Mouse (Mus musculus) midbrain, postnatal 0 days (tissue): ENCODE measurements around the gene Hcfc1. TPM values are rescaled to one million over a fixed set of nuclear protein-coding genes. Genes with fewer than 3 reads are reported as not detected.
A peak's percentile ranks its signal among the peaks of the same experiment; 100 is the strongest.

Source experiments
- ATAC-seq: fragments of 200-750 bp; cut with Nextera tagmentation; 2 replicates; pipeline ENCODE4 v1.8.0; 2017; ENCODE audit warnings: moderate number of reproducible peaks, mild to moderate bottlenecking, moderate TSS enrichment, moderate library complexity; ENCODE audit not compliant: low FRiP score
- DNase-seq: peaks from one replicate; pipeline ENCODE4 v3.0.0-alpha.2; 2015; ENCODE audit warnings: low spot score
- H3K27ac ChIP-seq: fragments of 300-500 bp; sonication (generic); 2 replicates; pipeline ENCODE4 v1.5.1; 2014; ENCODE audit warnings: low read depth, mild to moderate bottlenecking, low read length, mixed read lengths
- H3K27me3 ChIP-seq: fragments of 300-500 bp; sonication (generic); 2 replicates; pipeline ENCODE4 v1.6.1; 2014; ENCODE audit warnings: low read length, control low read depth, mixed read lengths; ENCODE audit not compliant: insufficient read depth
- H3K36me3 ChIP-seq: fragments of 300-500 bp; sonication (generic); 2 replicates; pipeline ENCODE4 v1.6.1; 2014; ENCODE audit warnings: low read length, control low read depth, mixed read lengths; ENCODE audit not compliant: insufficient read depth
- H3K4me1 ChIP-seq: fragments of 300-500 bp; sonication (generic); 2 replicates; pipeline ENCODE4 v1.6.1; 2014; ENCODE audit warnings: mild to moderate bottlenecking, control low read depth, antibody characterized with exemption, low read length, mixed read lengths; ENCODE audit not compliant: insufficient read depth
- H3K4me2 ChIP-seq: fragments of 300-500 bp; sonication (generic); 2 replicates; pipeline ENCODE4 v1.6.1; 2014; ENCODE audit warnings: low read depth, mild to moderate bottlenecking, low read length, mixed read lengths; ENCODE audit not compliant: poor library complexity, severe bottlenecking
- H3K4me3 ChIP-seq: fragments of 300-500 bp; sonication (generic); 2 replicates; pipeline ENCODE4 v1.5.1; 2014; ENCODE audit warnings: low read depth, mild to moderate bottlenecking, low read length, moderate library complexity
- H3K9ac ChIP-seq: fragments of 300-500 bp; sonication (generic); replicated peaks from 2 replicates; pipeline ENCODE4 v1.6.1; 2014; ENCODE audit warnings: mild to moderate bottlenecking, low read length, moderate library complexity, mixed read lengths; ENCODE audit not compliant: poor library complexity, severe bottlenecking
- H3K9me3 ChIP-seq: fragments of 300-500 bp; sonication (generic); 2 replicates; pipeline ENCODE4 v1.6.1; 2016; ENCODE audit warnings: low read length, control low read depth
- CTCF ChIP-seq: IDR thresholded peaks from 2 replicates; pipeline ENCODE4 v1.5.1; 2016; ENCODE audit warnings: antibody characterized with exemption, mild to moderate bottlenecking
- WGBS: fragments of 180-500 bp; shearing (Covaris S2); extraction: QIAGEN DNeasy Blood & Tissue Kit; methylation state at CpG from one replicate; pipeline ENCODE4 v1.1.7; 2014; 5-methylcytosine and 5-hydroxymethylcytosine counted together
- polyA plus RNA-seq: library from polyadenylated mRNA; unstranded; fragments of >200 nt; fragmentation: Nextera tagmentation; extraction: Ambion mirVana; gene quantifications from 2 replicates; pipeline ENCODE4 v1.2.1, GENCODE M21; 2015
- total RNA-seq: library from RNA; depleted of rRNA; stranded (reverse); fragments of >200 nt; gene quantifications from 2 replicates; pipeline ENCODE4 v1.2.3, GENCODE M21; 2014

Hcfc1 gene
- total and polyA plus RNA-seq, 2 experiments from 2014 or later, result 33.2 to 111 TPM

DNA sequence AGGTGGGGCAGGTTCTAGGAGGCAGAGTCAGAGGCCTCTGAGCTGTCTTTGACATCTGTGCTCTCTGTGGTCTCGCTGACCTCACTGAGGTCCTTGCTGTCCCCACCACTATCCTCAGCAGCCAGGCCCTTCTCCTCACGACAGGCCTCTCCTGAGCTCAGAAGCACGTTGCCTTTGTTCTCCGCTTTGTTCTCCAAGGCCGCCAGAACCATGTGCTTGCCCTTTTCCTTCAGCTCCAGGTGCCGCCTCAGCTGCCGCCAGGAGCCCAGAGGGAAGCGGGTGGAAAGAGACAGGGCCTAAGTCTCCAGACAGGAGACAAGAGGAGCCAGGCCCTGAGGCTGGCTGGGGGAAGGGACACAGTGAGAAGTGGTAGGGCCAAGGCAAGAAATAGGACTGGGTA is 49.2 kb downstream of the Hcfc1 start:
- Histone ChIP-seq H3K4me1 (no peaks in the 10 kb centered on the region), H3K27me3 (no peaks in the 10 kb centered on the region), H3K4me2 (no peak overlapping the region), H3K27ac (no peak overlapping the region), H3K36me3 (peaks cover 6% of the 10 kb centered on the region), H3K9me3 (no peaks in the 10 kb centered on the region), H3K9ac (no peak overlapping the region), H3K4me3 (no peak overlapping the region)
- 72% methylated on average over 8 of the region's 8 CpGs for WGBS
- DNase-seq (no peak), ATAC-seq (no peak)
- TF ChIP-seq CTCF, result no peak

DNA sequence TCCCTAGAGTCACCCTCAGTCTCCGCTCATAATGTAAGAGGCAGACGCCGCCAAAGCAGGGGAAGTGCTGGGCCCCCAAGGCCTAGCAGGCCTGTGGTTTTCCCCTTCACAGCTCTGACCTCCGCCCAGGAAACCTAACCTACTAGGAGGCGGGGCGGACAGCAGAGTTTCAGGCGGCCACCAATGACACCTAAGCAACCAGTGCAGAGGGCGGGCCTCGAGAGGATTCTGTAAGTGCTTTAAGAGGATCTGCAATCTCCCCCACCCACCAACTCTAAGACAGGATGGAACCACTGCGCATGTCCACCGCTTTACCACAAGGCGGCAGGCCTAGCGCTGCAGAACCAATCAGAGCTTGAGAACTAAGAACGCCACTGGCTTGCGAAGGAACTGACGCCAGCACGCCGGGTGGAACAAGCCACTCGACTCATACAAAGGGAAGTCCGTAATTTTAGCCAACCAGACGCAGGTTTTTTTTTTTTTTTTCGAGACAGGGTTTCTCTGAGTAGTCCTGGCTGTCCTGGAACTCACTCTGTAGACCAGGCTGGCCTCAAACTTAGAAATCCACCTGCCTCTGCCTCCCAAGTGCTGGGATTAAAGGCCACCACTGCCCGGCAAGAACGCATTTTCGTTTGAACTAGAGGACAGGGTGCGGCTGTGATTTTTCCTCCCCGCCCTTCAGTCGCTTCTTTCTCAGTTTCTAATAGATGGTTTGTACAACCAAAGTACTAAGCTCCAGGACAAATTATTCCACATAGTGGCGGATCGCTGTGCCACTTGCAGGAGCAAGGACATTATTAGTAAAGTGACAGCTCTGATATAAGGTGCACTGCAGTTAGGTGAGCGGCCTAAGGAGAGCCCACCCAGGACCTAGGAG is 51.1 kb downstream of the Hcfc1 start:
- H3K36me3 ChIP-seq, result peaks cover 6% of the 10 kb centered on the region
- H3K4me2 ChIP-seq, result peak overlapping the region; percentile 37
- WGBS, result 24% methylated on average over 31 of the region's 31 CpGs
- TF ChIP-seq CTCF, result peak; percentile 76
- H3K9ac ChIP-seq, result no peak overlapping the region
- no peaks in the 10 kb centered on the region for H3K9me3 ChIP-seq
- ATAC-seq (peak; percentile 95), DNase-seq (peak; percentile 96)
- no peaks in the 10 kb centered on the region for H3K4me1 ChIP-seq
- no peaks in the 10 kb centered on the region for H3K27me3 ChIP-seq
- H3K4me3 ChIP-seq, result 0 out of 2 replicates have a peak overlapping the region, but pooled peaks have one; percentile 9
- peak overlapping the region; percentile 71 for H3K27ac ChIP-seq

DNA sequence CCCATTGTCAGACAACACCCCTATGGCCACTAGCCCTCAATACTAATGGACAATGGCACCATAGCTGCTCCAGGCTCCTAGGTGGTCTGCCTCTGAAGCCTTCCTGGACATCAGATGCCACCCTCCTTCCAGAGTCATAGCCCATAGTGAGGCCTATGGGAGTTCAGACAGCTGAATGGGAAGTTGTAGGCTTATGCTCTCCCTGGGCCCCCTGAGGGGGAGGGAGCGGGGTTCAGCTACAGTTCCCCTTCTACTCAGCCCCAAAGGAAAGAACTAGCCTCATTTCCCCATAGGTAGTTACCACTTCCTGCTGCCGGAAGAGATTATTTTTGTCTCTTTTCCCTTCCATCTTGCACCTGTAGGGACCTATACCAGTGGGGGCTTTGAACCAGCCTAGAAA is 54.6 kb downstream of the Hcfc1 start:
- Histone ChIP-seq H3K4me3 (no peak overlapping the region), H3K9me3 (no peaks in the 10 kb centered on the region), H3K27me3 (no peaks in the 10 kb centered on the region), H3K27ac (no peak overlapping the region), H3K4me1 (no peaks in the 10 kb centered on the region), H3K9ac (no peak overlapping the region), H3K36me3 (no peaks in the 10 kb centered on the region), H3K4me2 (no peak overlapping the region)
- TF ChIP-seq CTCF, result no peak
- no peak for DNase-seq
- 86% methylated on average over 2 of the region's 2 CpGs for WGBS
- ATAC-seq, result no peak

DNA sequence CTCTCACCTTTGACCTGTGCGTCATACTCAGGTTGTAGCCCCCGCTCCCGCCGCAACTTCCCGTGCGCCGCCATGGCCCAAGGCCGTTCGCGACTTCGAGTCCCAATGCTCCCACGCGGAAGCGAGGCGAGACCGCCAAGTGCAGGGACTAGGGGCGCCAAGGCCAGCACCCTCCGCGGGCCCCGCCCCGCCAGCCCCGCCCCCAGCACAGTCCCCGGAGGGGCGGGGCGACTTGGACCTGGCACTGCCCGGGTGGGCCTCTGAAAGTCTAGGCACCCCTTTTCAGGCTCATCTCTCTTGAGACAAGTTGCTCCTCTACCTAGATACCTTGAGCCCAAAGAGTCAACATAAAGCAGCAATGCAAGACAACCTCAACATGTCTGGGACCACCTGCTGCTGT is 55.0 kb downstream of the Hcfc1 start:
- Histone ChIP-seq H3K4me3 (no peak overlapping the region), H3K27me3 (no peaks in the 10 kb centered on the region), H3K9me3 (no peaks in the 10 kb centered on the region), H3K9ac (no peak overlapping the region), H3K36me3 (no peaks in the 10 kb centered on the region), H3K27ac (no peak overlapping the region), H3K4me1 (no peaks in the 10 kb centered on the region), H3K4me2 (peak overlapping the region; percentile 28)
- no peak for TF ChIP-seq CTCF
- no peak for ATAC-seq
- DNase-seq, result no peak
- 20% methylated on average over 18 of the region's 26 CpGs for WGBS

DNA sequence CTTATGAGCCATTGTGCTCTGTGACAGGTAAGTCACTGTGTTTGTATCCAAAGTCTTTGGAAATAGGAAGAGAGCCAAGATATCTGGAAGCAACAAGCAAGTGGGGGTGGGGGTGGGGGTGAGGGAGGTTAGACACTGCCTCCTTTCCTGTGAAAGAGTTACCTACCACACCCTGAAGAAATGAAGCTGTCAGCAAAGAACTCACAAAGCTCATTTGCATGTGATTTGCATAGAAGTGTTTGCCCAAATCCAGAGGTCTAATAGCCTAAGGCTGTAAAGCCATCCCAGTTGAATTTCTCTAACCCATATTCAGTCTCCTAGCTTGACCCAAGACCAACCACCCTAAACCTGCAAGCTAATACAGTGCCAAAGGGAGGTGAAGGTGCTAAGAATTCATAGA is 55.7 kb downstream of the Hcfc1 start:
- no peak overlapping the region for H3K4me2 ChIP-seq
- no peak for TF ChIP-seq CTCF
- H3K9me3 ChIP-seq, result no peaks in the 10 kb centered on the region
- no peak overlapping the region for H3K9ac ChIP-seq
- no peaks in the 10 kb centered on the region for H3K36me3 ChIP-seq
- H3K27me3 ChIP-seq, result no peaks in the 10 kb centered on the region
- no peak for ATAC-seq
- no peak overlapping the region for H3K4me3 ChIP-seq
- DNase-seq, result no peak
- no peaks in the 10 kb centered on the region for H3K4me1 ChIP-seq
- H3K27ac ChIP-seq, result no peak overlapping the region

DNA sequence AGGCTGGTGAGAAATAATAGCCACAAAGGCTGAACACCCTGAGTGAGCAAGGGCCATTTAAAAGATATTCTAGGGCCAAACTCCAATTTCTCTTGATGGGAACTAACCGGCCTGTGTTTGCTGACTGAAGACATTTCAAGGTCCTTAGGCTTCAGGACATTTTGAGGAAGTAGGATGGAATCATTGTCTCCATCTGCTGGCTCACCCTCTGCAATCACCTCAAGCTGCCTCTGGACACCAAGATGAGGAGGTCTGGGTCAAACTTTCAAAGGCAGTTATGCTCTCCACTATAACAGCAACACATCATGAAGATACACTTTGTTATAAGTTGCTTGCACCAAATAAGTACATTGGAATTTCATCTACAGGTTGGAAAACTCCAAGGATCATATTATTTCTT is 56.1 kb downstream of the Hcfc1 start:
- DNase-seq (no peak), ATAC-seq (no peak)
- Histone ChIP-seq H3K27ac (no peak overlapping the region), H3K9ac (no peak overlapping the region), H3K4me1 (no peaks in the 10 kb centered on the region), H3K4me2 (no peak overlapping the region), H3K4me3 (no peak overlapping the region), H3K36me3 (no peaks in the 10 kb centered on the region), H3K9me3 (no peaks in the 10 kb centered on the region), H3K27me3 (no peaks in the 10 kb centered on the region)
- WGBS, result 91% methylated on average over 1 of the region's 1 CpGs
- no peak for TF ChIP-seq CTCF
